In genomic region chr6:146008450-146008981, GRCm38 (mm10) we compare ENCODE assay signal across 8 mouse cellular contexts.
DNase-seq lines count a peak whose midpoint lies in the region; ATAC-seq lines count a peak whose summit lies in the region.

No protein-coding gene starts in this region.

- intact Hi-C loops in left cerebral cortex, postnatal 10 days (cut with DNase I) = no loop called here

- no peak for ATAC-seq in erythroid progenitor cell, adult 5-6 weeks (replicated peaks; ENCODE audit: low FRiP score, poor library complexity, severe bottlenecking)

- DNase-seq in left cerebral cortex, adult 18-20 months (ENCODE audit: low spot score in 2 of 2) = peak; percentile 41
- DNase-seq in left cerebral cortex, adult 11 months (ENCODE audit: low spot score) = no peak
- DNase-seq in cerebellum, adult 11-12 months = peak; percentile 49
- DNase-seq in frontal cortex, postnatal 10 days (ENCODE audit: low spot score in 2 of 2) = peak; percentile 37 to 40
- peak; percentile 23 to 76 for DNase-seq in left cerebral cortex, postnatal 10 days (ENCODE audit: extremely low spot score in 1 of 2, low spot score in 2 of 2)
- DNase-seq in right cerebral cortex, postnatal 10 days (ENCODE audit: low spot score in 2 of 2) = peak; percentile 56 to 65
- no peak for DNase-seq in thymus, postnatal 0 days (ENCODE audit: low spot score)

Comparison
In these comparisons a context has a peak if more than half of its experiments do, and no peak if none do; other contexts are left out.
1. DNase-seq: peak in left cerebral cortex, adult 18-20 months (2 of 2), cerebellum, adult 11-12 months (single experiment), frontal cortex, postnatal 10 days (2 of 2), left cerebral cortex, postnatal 10 days (2 of 2) and right cerebral cortex, postnatal 10 days (2 of 2); none in left cerebral cortex, adult 11 months (single experiment) and thymus, postnatal 0 days (single experiment).